Mouse (Mus musculus): ENCODE measurements around the gene Ptk6.
"Not testable (repeated sequence)": the region's sequence is repeated elsewhere in the genome, so short reads cannot be mapped to it uniquely, and the experiment has no call there.

Gene Ptk6

DNA sequence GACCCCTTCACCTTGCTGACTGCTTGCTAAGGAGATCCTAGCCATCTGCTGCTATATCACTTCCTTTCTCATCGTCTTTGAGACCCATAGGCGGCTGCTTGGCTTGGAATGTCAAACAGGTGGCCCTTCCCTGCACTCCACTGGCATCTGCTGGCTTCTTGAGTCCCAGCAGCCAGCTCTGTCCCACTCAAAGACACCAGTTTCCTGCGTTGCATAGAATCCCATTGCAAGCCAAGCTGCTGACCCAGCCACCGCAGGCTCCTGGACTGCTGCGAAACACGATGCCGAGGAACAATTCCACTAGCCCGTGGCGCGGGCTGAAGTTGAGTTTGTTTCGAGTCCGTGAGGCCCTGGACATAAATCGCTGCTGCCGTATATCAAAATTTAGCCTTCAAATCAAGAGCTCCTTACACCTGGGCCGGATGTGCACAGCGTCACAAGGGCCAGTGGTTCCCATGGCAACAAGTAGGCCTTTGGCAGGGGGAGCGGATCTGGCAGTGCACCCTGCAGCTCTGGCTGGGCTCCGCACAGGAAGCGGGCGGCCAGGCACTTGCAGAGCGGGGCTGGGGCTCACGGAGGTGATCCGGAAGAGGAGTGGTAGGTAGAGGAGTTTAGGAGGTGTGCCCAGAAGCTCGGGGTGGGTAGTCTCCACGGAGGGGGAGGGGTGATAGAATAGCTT, 17.1 kb upstream of the Ptk6 start, which contains the start of gene Fndc11:
Gene Fndc11 (plus strand): TSS at position 476 of the 679 bp plus-strand sequence.
- peak; percentile 96 for DNase-seq (ENCODE audit: low read depth, low spot score)

DNA sequence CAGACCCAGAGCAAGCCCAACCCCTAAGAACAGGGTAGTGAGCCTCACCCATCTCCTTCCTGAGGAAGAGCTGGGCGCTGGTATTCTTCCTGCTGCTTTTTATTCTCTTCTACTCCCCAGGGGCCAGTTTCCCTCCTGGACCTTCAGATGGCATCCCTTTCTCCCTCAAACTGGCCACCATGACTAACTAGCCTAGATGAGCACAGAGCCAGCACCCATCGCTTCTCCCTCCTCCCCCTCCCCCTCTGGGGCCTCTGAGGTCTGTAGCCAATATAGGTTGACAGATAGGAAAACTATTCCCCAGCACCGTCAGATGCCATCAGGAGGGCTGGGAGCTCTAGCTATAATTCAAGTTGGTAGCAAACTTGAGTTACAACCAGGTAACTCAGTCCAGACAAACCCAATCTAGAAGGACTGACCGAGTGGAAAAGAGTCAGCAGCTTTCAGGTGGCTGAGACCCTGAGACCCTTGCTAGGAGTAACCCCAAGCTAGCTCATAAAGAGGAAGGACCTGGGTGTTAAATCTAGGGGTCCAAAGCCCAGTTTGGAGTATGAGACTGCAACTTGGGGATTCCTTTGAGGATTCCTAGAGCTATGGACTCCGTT, 16.4 kb upstream of the Ptk6 start:
- DNase-seq (ENCODE audit: low read depth, low spot score): no peak

DNA sequence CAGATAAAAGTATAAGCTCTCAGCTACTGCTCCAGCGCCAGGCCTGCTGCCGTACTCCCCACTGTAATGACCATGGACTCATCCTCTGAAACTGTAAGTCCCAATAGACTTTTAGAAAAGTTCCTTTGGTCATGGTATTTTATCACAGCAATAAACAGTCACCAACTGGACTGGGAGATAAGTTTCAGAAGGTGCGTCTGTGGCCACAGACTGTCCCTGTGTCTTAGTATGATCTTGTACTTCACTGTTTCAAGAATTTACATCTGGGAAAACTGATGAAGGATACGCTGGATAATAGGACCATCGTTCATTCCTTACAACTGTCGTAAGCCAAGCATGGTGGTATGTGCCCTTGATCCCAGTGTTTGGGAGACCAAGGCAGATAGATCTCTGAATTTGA, 13.4 kb upstream of the Ptk6 start:
- DNase-seq (ENCODE audit: low read depth, low spot score): no peak

DNA sequence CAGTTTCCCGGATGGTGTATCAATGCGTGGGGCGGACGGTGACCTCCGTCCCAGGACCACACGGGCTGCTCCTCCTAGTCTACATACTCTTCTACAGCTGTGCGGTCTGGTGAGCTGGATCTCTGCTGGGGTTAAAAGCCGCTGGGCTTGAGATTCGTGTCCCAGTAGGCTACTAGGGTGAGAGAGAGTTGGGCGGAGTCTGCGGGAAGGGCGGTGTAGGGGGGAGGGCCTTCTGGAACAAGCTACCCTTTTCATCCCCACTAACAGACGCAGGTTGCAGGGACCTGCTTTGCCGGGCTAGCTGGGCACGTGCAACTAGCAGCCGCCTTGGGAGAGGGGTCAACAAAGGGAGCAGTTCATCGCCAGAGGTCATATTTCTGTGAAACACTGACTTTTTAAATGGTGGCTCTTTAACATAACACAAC, 10.4 kb upstream of the Ptk6 start, which contains the start of gene Srms:
Gene Srms (minus strand): TSS at position 165 of the 425 bp plus-strand sequence.
- peak; percentile 52 for DNase-seq (ENCODE audit: low read depth, low spot score)

DNA sequence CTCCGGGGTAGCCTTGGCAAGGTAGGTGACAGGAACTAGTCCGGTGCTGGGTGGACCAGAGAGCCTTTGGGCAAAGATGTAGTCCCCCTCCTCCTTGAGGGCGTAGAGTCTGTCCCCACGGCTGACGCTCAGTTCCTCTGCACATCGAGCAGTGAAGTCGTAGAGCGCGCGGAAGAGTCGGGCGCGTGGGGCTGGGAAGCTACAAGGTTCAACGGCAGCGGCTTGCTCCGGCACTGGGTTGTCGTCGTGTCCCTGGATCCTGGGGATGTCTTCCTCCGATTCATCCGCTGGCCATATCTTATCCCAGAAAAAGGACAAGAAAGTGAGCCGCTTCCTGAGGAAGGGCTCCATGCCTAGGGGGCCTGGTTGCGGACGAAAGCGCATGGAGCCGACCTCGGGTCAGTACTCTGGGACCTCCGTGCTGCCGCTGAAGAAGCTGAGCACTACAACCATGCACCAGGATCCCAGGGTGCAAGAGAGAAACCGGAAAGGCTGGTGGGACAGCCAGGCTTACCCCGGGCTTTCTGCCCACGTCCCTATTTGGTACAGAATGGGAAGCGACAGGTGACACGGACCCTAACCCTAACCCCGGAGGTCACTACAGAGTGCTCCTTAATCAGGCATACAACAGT, 9.9 kb upstream of the Ptk6 start:
- peak; percentile 25 for DNase-seq (ENCODE audit: low read depth, low spot score)

DNA sequence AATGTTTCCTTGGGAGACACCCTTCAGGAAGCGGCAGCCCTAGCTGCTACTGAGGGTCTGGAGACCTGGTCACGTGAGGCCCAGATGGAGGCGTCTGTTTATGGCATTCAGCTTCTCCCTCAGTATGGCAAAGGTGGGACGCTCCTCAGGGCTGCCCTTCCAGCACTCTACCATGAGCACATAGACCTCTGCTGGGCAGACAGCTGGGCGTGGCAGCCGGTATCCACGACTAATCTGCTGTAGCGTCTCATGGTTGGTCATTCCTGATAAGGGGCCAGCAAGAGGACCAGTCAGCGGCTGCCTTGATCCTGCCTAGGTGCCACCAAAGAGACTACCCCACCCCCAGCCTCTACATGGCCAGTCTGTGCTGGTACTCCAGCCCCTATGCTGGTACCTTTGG, 3.5 kb upstream of the Ptk6 start:
- DNase-seq (ENCODE audit: low read depth, low spot score): no peak

DNA sequence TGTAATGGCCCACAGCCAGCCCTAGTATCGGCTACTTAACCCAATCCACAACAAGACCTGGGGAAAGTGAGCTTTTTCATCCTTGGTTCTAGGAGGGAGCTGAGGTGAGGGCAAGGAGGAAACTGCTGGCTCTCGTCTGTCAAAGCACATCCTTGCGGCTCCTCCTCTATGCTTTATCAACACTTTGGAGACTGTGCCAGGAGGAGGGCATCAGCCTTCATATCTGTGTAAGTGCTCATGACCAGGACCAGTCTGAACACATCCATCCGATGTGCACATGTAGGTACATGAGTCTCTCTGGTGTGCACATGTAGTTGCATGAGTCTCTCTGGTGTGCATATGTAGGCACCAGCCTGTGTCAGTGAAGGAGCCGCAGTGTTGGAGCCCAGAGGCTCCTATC, 3.1 kb upstream of the Ptk6 start:
- no peak for DNase-seq (ENCODE audit: low read depth, low spot score)

DNA sequence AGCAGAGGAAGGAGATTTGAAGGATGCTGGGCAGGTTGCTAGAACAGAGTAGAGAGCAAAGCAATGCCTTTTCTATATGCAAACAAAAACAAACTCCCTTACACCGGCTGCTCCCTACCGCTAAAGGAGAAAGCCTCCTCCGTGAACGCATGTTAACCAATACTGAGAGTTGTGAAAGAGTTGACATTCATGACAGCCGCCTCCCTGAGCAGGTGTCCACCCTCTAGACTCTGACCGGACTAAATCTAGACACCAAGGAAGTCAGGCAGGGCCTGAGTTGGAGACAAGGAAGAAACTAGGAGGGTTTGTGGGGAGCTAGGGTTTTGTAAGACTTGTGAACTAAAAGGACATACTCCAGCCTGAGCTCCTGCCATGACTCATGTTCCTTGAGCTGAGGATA, 297 bp upstream of the Ptk6 start:
- no peak for DNase-seq (ENCODE audit: low read depth, low spot score)

DNA sequence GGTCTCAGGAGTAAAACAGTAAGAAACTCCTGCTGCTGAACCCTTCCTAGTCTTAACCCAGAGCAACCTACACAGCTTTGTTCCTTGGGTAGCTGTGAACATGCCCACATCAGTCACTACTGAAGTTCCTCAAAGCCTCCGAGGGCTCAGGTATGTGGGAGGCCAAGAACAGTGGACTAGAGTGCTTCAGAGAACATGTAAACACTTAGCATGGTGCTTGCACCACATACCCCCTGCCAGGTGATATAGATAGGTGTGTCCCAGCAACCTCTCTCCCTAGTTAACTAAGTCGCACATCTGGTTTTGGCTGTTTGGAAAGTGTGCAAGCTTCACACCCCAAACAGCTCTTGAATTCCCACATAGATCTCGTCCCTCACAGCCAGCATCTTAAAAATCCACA, 983 bp downstream of the Ptk6 start:
- DNase-seq (ENCODE audit: low read depth, low spot score): no peak

DNA sequence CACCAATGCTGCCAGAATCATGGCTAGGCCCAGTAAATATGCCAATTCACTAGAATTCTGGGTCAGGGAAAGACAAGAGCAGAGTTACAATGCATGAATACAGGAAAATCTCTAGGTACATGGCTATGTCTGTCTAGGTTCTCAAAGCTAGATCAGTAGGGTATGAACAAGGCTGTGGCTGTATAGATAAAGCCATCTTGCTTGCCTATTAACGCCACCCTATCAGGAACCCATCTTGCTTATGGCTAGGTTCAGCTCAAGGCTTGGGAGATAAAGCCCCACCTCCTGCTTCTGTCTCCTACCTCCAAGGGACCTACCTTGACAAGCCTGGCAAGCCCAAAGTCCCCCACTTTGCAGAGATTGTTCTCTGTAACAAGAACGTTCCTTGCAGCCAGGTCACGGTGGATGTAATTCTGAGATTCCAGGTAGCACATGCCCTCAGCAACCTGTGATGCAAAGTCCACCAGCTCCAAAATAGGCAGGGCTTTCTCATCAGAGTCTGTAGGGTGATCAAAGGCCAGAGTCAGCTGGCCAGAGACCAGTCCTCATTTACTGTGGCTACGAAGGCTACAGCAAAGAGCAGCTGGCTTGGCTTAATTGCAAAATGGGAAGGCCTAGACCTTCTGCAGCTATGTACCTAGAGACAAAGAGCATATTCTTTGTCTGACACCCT, 5.8 kb downstream of the Ptk6 start:
- no peak for DNase-seq (ENCODE audit: low read depth, low spot score)

DNA sequence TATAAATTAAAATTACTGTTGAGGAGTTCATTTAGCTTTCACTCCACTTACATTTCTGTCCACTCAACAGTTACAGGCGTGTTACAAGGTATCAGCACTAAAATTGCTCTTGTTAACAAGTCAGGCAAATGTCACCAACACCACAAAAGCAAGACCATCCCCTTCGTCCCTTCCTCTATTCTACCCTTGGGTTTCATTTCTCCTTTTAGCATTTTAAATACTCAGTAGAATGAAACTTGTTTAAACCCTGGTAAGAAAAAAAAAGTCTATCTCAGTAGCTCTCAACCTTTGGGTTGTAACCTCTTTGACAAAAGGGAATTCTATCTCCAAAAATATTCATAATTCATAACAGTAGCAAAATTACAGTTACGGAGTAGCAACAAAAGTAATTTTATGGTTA, 9.5 kb downstream of the Ptk6 start:
- DNase-seq (ENCODE audit: low read depth, low spot score): no peak

DNA sequence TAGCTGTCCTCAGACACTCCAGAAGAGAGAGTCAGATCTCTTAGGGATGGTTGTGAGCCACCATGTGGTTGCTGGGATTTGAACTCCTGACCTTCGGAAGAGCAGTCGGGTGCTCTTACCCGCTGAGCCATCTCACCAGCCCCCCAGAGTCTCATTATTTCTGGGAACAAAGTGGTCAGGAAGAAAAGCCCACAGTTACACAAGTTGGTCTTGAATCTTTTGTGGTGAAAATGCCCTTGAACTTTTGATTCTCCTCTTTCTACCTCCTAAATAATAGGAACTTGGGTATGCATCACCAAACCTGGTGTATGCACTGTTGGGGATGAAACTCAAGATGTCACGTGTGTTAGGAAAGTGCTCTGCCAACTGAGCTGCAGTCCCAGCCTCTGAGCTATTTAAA, 10.7 kb downstream of the Ptk6 start:
- no peak for DNase-seq (ENCODE audit: low read depth, low spot score)

DNA sequence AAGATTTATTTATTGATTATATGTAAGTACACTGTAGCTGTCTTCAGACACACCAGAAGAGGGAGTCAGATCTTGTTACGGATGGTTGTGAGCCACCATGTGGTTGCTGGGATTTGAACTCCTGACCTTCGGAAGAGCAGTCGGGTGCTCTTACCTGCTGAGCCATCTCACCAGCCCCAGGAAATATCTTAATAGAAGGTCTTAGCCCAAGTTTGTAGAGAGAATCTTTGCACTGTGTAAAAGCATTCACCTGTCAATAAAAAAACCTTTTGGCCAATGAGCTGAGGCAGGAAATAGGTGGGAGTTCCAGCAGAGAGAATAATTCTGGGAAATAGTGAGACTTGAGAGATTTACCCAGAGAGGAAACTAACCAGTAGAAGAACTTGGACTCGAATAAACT, 11.2 kb downstream of the Ptk6 start:
- not testable (repeated sequence) for DNase-seq (ENCODE audit: low read depth, low spot score)

DNA sequence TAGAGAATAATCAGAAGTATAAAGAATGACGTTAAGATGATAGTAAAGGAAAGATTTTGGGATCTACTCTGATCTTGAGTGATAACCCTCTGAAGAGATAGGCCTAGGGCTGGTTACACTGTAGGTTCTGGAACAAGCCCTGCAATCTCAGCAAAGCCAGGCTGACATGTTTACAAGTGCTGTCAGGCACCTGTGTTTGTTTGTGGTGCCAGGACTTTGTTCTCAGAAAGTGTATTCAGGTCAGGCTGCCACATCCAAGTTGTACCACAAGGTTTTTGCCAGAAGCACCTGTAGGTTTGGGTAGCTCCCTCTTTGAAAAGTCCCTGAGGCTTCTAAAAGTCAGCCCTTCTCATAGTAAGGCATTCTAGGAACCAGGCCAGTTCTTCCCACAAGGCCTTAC, 13.3 kb downstream of the Ptk6 start:
- DNase-seq (ENCODE audit: low read depth, low spot score): no peak

DNA sequence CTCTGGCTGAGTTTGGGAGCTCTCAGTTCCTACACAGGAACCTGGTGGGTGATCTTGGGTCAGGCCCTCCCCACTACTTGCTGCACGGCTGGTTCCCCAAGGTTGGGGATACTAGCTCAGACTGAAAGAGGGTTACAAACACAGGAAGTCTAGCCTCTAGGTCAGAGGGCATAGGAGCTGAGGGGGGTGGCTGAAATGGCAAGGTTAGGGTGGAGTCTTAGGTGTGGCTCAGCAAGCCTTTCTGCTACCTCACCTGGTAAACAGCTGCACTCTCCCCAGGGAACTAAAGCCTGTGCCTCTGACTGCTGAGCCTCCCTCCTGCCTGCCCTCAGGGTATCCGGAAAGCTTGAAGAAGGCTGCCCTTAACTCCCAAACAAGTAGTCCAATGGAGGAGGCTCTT, 13.9 kb downstream of the Ptk6 start:
- peak; percentile 48 for DNase-seq (ENCODE audit: low read depth, low spot score)

DNA sequence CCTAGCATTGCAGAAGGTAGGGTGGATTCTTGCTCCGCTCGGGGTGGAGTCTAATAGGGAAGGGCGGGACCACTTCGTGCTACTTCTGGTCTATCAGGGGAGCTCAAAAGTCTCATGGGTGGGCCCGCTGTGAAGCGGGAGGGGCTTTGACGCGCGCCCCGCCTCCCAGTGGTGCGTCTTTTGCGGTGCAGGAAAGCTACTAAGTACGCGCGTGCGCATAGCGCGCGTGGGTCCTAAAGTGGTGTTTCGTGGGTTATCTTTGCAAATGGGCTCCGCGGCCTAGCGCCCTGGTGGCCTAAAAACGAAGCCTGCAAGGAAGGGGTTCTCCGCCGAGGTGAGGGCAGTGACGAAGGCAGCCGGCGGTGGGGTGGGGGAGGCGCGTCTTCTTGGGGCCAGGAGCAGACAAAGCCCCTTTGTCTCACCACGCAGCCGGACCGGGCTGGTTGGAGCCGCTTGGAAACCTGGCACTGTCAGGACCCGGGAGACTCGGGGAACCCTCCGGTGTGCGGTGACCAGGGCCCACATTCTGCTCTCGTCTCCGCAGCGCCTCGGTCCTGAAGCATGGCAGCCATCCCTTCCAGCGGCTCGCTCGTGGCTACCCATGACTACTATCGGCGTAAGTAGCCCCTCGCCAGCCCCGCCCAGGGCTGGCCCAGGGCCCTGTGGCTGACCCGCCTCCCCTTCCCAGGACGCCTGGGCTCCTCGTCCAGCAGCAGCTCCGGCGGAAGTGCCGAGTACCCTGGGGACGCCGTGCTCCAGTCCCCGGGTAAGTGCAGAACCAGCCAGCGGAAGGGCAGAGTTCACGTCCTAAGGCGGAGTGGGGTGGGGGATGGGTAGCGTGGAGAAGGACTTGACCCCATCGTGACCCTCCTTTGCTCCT, 15.2 kb downstream of the Ptk6 start, which contains the start of gene Ppdpf:
Gene Ppdpf (plus strand): TSS at position 127 of the 880 bp plus-strand sequence.
- DNase-seq (ENCODE audit: low read depth, low spot score): peak; percentile 98

DNA sequence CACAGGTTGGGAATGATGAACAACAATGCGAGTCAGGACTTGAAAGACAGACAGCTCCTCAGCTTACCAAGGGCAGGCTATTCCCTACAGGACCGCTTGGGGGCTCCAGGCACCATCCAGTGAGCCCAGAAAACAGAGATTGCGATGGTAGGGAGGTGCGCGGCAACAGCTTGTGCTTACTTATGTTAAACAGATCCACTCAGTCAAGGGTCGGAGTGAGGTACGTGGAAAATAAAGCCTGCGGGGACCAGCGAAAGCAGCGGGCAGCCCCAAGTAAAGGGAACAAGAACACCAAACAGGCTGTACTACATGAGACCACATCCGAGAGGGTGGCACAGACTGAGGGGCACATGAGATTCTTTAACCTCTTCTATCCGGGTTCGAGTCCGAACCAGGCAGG, 16.0 kb downstream of the Ptk6 start:
- peak; percentile 90 for DNase-seq (ENCODE audit: low read depth, low spot score)

DNA sequence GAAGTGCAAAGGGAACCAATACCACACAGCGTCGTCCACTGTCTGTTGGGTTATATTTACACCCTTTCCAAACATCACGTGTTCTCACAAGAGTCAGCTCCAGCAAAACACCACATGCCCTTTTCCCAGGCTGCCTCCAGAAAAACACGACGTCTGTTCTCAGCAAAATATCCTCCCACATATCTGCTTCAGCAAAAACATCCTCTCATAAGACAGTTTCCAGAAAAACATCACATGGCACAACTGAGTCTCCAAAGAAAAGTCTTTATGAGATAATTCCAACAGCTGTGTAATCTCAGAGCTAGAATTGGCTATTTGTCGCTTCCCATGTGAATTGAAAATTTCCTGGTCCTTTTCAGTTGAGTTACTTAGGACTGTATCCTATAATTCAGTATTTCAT, 21.7 kb downstream of the Ptk6 start:
- DNase-seq (ENCODE audit: low read depth, low spot score): no peak

DNA sequence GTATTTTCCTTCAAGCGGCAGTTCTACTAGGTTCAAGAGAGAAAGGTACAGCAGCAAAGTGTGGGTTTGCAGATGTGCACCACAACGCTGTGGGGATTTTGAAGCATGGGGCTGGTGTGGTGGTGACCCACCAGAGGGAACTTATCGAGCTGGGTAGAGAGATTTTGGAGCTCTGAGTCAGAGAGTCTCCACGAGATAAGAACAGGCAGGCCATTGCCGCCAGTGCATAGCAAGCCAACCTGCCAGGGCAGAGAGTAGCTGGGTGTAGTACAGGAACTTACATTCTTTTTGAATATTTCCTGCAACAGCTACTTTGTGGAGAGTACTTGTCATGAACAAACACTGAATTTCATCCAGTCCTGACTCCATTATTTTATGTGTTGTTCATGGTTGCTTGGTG, 24.1 kb downstream of the Ptk6 start:
- no peak for DNase-seq (ENCODE audit: low read depth, low spot score)

DNA sequence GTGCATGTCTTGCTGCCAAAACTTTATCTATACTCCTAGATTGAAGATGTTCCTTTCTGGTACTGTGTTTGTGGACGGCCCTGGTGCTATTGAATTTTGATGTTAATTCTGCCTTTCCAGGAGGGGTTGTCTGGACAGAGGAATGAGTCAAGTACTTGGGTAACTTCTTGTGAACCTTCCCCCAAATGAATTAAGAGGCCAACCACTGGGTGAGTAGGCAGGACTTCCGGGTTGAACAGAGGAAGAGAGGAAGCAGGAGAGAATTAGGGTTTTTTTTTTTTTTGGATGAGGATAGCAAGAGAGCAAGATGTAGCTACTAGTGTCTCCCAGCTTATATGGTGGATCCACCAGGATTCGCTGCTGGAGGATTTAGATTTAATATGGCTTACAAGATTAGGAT, 24.6 kb downstream of the Ptk6 start:
- DNase-seq (ENCODE audit: low read depth, low spot score): no peak

DNA sequence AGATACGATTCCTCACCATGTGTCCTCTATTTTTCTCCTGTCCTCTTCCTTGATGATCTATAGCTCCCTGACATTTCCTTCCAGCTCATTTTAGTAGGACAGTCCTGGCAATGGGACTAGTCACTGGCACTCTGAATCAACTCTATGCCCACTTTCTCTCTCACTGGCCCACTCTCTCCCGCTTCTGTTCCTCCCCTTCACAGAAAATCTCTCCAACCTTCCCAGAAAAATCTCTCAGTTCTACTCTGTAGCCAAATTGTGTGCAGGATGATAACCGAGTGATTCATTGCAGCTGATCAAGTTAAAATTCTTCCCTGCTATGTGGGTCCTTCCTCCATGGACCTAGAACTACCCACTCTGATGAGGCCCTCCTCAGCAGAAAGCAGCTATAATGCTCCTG, 27.9 kb downstream of the Ptk6 start:
- no peak for DNase-seq (ENCODE audit: low read depth, low spot score)
